Mouse (Mus musculus) thymus, adult 2 months (tissue): ENCODE results near the gene Cpsf3.

Experiments used
- CTCF ChIP-seq: fragments of 200-500 bp; IDR thresholded peaks from 2 replicates; pipeline ENCODE4 v1.5.1; 2012; ENCODE audit warnings: mild to moderate bottlenecking, control low read depth, low read length, moderate library complexity, borderline replicate concordance; ENCODE audit not compliant: control insufficient read depth, poor library complexity, insufficient read depth; ENCODE audit errors: extremely low read depth
- POLR2A ChIP-seq: fragments of 200-500 bp; IDR thresholded peaks from 2 replicates; pipeline ENCODE4 v1.6.1; 2012; ENCODE audit warnings: mild to moderate bottlenecking, low read length, control low read depth, moderate library complexity; ENCODE audit not compliant: control insufficient read depth, poor library complexity, insufficient read depth; ENCODE audit errors: extremely low read depth

GRCm38 (mm10) chr12:21285508-21286242 is 484 bp downstream of the Cpsf3 start:
- TF ChIP-seq CTCF (no peak), POLR2A (no peak; the same call in 1 of the 2 replicates)
